Mouse (Mus musculus): ENCODE measurements at regions not wholly inside any gene's neighbourhood (a gene's known extent, or its start where the extent isn't known, plus 50 kb on each side); places are given as distances from the start of the nearest gene placed in this dataset.
"Not testable (repeated sequence)": the region's sequence is repeated elsewhere in the genome, so short reads cannot be mapped to it uniquely, and the experiment has no call there.

DNA sequence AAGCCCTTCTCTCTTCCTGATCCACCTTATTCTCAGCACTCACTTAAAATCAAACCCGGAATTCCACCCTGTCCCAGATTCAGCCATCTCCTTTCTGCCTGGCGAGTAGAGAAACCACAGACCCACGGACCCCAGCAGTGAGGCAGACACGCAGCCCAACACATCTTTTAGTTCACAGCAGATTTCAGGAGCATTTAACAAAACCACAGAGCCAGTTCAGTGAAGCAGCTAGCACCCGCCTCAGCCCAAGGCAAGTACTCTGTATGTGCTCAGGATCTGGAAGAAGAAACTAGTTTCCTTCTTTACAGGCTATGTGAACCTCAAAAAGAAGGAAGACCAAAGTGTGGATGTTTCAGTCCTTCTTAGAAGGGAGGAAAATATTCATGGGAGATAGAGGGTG is 560.6 kb downstream of the Nyap2 start:
- DNase-seq (ENCODE audit: low spot score): no peak

DNA sequence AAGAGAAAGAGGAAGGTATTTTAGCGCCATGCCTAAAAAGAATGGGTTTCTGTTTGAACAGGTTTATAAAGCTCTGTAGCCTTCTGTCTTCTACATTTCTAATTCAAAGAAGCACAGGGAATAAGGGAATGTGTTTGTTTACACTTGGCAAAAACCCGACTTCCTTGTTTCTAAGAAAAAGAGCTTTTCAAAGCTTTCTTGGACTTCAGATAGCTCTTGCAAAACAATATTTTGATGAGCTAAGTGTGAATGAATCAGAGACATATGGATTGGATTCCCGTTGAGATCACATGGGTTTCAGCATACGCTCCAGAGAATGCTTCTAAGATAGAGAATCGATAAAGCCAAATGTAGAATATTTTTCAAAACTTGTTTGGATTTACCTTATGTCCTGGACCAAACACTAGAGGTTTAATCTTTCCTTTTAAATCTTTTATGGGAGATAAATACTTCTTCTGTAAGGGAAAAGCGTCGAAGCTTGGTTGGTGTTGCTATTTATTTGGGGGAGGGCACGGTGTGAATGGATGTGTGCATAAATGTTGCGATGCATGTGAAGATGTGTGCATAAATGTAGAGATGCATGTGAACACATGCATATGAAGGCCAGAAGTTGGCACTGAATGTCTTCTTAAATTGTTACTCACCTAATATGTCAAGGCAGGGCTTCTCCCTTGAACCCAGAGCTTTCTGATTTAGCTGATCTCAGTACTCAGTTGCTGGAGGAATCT is 576.4 kb downstream of the Nyap2 start:
- DNase-seq (ENCODE audit: low spot score): no peak

DNA sequence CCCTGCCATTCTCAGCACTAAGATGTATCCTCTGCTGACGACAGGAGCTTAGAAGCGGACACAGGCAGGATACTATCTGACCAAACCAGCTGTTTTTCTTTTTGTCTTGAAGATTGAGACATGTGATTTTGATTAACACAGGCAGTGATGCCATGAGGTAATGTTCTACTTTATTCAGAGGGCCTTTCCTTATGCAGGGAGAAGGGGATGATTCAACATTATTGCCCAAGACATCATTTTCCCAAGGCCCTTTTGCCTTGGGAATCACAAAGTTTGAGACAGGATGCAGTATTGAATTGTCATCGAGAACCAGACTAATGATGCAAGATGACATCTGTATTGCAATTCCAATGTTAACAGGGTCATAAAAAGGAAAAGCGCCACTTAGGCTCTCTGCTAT is 571.7 kb upstream of the Gm9747 start:
- no peak for DNase-seq (ENCODE audit: low spot score)

DNA sequence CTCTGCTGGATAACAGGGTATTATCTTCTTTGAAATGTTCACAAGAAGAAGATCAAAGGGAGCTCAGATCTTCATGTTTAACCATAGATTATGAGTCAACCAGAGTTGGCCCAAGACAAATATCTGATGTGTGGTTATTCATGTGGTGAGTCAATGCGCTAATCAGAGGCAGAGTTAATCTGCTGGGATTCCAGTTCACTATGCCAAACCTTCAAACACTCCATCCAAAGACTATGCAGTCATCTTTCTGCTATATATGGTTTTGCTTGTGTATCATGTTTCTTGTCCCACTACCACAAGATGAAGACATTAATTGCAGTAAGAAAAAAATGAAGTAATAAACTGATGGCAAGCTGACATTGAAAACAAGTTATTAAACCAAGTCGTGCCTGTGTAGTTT is 561.8 kb upstream of the Gm9747 start:
- no peak for DNase-seq (ENCODE audit: low spot score)

DNA sequence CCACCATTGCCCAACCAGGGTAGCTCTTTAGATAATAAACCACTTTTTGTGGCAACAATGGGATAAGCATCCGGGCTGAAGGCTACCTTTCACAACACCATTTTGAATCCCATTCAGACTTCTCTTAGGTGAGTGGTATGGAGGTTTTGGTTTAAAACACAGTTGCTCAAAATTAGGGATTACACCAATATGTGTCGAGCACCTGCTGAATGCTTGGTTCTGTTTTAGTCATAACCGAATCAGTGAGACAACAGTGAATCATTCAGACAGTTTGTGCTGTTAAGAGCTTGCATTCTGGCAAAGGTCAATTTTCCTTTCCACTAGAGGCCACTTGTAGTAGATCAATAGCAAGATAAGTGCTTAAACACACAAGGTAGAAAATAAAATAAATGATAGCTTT is 561.2 kb upstream of the Gm9747 start:
- DNase-seq (ENCODE audit: low spot score): no peak

DNA sequence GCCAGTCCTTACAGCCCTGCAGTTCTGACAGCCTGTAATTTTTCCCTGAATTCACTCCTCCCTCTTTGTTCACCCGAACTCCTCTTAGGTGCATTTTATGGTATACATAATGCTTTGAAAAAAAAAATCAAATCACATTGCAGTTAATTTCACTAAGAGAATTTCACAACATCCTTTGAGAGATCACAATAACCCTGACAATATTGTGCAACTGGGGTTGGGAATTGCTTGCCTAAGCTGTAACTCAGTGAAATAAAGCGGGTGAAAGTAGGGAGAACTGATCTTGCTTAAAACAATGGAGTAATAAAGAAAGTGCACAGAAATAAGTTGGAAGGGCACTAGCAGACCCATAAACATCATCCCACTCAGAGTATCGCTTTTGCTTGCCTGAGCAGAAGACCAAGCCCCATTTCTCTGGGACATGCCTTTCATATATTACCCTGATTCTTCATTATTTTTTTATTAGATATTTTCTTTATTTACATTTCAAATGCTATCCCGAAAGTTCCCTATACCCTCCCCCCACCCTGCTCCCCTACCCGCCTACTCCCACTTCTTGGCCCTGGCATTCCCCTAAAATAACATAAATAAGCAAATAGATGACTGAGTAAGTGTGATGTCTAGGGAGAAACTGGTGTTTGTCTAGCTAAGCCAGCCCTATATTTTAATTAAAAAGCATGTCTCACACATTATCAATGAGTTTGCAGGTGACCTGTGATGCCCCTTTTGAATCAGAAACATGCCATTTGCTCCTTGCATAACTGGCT is 557.2 kb upstream of the Gm9747 start:
- no peak for DNase-seq (ENCODE audit: low spot score)

DNA sequence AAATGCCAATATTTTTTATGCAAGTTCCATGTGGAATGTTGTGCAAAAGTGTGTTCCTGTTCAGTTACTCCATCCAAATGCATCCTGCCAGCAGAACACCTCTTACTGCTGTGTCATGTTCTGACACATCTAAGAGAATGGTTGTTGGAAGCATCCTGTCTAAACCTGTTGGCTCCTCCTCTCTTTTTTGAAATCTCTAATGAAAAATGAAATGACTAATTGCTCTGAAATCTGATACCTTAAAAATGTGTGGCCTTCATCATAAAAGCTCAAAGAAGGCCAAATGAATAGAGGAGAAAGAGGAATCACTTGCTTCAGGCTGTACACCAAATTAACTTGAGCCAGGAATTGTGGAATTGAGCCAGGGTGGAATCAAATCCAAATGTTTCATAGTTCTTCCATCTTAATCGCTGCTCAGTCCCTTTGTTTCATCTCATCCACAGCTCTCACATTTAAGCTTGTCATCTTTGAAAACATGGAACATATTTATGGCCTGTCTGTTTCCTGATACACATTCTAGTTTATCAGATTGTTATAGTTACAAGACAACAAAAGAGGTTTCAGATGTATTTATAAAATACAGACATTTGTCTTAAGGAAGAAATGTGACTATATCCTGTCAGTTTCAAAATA is 555.0 kb upstream of the Gm9747 start:
- DNase-seq (ENCODE audit: low spot score): no peak

DNA sequence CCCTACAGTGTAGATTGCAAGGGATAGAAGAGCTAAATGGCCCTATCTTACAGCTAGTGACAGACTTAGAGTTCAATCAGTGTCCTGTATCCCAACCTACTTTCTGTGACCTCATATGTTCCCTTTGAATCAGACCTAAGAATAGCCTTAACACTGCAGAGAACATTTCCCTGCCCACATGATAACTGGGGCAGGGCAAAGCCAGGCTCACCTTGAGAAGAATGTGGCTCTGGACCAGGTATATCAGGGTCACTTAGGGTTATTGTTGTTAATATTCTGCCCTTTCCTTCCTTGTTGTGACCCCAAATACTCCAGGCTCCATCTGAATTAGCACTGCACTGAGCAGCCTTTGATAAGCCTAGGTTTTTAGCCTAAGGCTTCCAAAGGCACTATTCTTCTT is 536.8 kb upstream of the Gm9747 start:
- no peak for DNase-seq (ENCODE audit: low spot score)

DNA sequence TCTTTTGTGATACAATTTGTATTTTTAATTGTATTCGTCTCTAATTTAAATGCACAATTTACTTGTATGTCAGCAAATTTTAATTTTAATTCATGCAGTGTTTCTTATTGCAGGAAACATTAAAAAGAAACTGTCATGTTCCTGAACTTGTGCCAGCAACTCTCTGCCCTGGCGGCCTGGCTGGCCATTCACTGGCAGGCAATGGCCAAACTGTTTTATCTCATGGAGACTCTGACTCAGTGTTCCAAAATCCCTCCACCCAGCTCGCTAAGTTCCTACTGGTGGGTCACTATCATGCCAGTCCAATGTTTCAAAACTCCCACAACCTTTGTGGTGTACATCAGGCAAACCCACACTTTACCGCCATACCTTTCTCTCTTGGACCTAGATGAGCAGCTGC is 523.7 kb upstream of the Gm9747 start:
- no peak for DNase-seq (ENCODE audit: low spot score)

DNA sequence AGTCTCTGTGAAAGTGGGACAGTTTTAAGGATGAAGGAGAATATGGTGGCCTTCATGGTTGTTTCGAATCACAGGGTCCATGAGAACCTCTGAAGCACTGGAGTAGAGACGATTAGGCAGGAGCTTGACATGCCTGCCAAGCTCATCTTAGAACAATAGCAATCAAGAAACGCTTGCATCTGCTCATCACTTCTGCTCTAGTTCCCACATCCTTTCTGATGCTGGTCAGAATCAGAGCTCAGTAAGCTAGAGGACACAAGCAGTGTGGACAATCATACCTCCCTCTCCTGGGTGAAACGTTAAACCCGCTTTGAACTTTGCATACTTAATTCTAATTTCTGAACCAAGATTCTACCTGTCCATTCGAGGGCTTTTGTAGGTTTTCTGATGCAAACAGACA is 515.8 kb upstream of the Gm9747 start:
- DNase-seq (ENCODE audit: low spot score): no peak

DNA sequence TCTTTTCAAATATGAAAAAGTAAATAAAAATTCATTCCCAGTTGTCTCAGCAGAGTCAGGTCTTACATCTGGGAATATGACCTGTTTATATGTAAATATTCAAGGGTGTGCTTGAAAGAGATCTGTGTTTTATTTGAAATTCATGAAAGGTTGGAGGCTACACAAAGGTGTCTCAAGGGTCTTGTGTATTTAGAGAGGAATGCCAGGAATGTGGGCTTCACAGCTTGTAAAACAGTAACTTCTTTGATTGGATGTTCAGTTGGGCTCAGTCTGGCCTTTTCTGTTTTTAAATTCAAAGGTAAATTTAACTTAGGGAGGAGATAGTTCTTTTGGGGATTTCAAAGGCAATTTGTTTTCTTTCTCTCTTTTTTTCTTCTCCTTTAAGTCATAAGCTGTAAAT is 514.7 kb upstream of the Gm9747 start:
- DNase-seq (ENCODE audit: low spot score): no peak

DNA sequence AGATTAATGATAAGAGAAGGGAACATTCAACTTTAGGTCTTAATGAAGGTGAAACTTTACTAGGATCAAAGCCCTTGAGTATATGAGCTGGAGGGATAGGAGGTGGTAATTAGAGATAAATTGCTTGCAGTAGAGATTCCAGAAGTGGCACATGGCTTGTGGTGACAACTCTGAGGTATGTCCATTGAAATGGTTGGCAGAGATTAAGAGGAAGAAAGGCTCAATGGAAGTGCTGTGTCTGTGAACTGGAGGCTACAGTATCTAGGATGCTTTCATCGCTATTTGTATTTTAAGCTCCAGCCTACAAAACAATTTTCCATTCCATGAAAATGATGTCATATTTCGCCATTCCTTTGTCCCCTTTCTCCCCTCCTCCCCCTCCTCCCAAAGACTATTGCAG is 508.1 kb upstream of the Gm9747 start:
- no peak for DNase-seq (ENCODE audit: low spot score)

DNA sequence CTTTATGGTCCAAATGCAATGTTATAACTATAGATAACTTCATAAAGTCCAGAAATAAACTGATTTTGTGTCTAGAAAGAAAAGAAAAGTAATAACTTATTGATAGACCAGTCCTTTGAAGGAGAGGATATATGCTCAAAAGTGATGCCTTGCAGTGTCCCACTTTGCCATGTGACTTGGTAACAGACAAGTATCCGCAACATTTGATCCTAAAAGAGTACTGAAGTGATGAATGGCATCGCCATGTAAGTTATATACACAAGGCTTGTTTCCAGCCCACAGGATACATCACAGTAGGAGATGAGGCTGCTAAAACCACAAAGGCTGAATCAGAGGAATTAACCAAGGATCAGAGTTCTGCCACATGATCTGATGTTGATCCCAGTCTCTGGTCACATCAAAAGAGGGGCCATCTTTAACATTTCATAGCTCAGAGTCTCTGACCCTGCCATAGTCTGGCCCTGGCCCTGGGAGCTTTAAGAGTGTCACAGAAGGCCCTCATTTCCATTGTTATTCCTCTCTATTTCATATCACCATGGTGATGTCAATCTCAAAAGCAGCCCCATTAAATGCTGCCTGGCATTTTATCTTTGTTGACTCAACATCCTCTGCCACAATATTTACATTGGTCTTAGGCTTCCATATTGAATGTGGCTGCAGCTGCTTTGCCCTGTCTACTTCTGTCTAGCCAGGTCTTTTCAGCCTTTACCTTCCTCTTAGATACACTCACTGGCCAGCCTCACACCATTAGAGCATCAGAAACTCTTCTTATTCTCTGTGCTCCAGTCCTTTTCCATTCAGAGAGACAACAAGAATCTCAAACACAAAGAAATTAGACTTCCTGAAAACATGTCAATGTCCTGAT is 506.4 kb upstream of the Gm9747 start:
- DNase-seq (ENCODE audit: low spot score): no peak

DNA sequence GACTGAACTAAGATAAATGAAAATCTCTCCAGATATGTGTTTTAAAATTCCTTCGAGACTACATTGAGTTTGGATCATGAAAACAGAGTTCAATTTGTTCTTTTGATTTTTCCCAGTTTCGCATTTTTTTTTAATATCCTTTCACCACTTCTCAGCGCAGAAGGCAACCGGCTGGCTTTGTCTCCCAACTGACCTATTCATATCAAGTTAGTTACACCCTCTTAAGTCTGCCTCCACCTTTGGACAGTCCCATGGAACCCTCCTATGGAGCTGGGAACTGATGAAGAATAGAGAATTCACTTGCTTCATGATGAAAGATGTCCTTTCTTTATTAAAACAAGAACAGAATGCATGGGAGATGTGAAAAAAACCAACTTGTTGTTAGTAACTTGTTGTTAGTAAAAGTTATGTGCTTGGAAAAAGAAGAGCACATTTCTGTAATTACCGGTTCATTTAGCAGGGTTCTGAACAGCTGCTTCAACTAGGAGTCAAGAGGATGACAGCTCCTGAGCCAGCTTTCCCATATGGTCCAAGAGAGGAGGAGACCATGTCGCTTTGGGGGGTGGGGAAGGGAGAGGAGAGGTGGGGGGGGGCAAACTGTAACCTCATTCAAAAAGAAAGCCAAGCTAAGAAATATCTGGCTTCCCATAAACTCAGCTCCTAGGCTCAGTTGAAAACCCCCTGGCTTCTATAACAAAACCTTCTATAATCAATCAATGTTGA is 495.6 kb upstream of the Gm9747 start:
- no peak for DNase-seq (ENCODE audit: low spot score)

DNA sequence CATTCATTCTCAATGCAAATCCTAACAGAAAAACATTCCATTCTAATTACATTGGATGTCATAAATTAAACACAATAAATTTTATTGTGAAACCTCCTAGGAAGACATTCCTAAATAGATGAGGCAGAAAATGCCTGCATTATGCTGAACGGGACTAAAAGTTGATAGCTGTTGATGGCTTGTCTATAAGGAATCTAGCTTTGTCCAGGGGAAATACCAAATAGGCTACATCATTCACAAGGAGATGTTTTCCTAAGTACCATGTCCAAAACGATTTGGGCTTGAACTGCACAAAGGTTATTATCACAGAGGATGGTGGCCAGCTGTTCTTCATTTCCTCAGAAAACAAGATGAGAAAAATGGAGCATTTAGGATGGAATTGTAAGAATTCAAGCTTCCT is 494.5 kb upstream of the Gm9747 start:
- DNase-seq (ENCODE audit: low spot score): no peak

DNA sequence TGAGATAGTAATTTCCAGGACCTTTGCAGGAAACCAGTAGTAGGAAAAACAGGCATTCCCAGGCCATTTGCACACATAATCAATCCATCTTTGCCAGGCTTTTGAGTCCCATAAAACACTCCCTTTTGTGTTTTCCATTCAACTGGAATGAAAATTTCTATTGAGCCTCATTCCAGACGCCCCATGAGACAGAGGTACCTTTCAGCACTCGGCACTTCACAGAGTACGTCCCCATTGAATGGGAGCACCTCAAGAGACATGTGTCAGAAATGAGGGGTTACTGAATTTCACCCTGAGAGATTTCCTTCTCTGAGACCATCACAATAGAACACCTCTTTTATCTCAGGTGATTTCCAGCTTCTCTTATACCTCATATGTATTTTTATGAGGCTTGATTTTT is 493.5 kb upstream of the Gm9747 start:
- no peak for DNase-seq (ENCODE audit: low spot score)

DNA sequence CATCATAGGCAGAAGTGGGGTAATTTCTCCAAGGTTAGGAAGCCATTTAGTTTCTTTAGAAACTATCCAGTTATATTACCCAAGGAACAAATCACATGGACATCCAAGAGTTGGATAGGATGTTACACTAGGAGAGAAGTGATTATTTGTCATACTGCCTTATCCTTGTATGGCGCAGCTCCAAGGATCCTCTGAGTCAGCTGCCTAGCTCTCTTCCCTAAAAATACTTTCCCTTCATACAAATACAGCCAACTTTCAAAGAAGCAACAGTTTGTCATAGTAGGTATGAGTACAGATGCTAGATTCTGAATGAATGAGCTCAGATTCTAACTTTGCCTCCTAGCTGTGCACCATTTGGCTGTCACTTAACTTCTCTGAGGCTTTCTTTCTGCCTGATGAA is 492.9 kb upstream of the Gm9747 start:
- no peak for DNase-seq (ENCODE audit: low spot score)

DNA sequence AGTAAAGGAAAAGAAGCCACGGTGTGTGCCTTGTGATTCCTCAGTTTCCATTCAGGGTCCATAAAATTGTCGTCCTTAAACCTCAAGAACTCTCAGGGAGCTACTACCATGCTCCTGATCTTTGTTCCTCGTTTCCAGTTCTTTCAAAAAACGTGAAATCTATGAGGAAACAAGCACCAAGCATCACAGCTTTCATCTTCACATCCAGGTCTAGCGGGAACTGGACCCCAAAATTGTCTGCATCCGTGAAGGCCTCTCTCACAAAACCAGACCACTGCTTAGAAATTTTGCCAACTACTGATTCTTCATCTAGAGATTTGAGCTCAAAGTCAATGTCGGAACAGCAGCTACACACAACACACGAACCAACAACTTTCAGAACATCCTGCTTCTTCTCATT is 491.0 kb upstream of the Gm9747 start:
- DNase-seq (ENCODE audit: low spot score): not testable (repeated sequence)

DNA sequence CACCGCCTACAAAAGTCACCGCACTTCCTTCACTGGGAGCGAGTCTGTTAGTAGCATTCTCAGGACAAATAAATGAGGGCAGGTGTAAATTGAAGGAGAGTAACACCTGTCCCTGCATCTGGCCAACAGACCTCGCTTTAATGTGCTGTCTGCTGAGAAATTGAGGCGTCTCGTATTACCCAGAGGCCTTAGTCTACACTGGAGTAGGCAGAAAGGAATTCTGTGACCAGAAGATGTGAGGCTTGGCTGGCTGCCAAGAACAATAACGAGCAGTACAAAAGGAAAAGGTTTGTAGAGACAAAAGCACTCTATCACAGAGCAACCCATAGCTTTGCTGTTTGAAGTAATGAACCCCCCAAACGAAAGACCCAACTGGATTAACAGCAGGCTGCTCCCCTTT is 488.4 kb upstream of the Gm9747 start:
- no peak for DNase-seq (ENCODE audit: low spot score)

DNA sequence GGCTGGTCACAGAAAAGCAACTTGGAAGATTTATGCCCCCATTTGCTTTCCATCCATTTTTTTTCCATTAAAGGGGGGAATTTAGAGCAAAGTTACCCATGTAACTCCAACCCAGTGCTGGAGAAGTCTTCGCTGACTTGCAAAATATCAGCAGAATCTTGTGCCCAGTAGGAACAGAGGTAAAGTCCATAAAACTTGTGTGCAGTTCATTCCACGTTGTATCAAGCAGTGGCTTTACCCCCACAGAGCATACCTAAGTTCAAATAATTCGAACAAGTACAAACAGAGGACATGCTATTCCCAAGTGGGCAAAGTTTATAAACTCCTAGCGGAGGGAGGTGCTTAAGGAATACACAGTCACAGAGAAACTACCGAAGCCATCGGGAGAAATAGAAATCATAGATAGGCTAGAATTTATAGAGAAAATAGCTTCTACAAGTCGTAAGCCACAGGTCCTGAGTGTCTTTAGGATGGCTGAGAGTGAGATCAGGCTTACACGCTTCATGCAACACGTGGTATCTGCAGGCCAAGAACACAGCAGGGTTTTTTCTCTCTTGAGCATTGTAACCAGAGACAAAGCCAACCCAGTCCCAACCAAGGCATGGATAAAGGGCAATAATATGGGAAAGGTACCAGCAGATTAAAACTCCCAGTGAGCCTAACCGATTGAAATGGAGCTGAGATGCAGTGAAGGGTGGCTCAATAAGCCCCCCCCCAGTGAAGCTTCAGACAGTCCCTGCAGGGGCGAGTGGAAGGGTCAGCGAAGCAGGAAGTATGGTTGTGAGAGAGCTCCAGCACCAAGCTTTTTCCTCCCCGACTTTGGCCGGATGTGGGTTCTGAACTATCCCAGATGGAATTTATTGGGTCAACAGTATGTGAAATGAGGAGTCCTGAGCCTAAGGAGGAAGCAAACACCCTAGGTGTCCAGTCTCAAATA is 487.6 kb upstream of the Gm9747 start:
- DNase-seq (ENCODE audit: low spot score): no peak

DNA sequence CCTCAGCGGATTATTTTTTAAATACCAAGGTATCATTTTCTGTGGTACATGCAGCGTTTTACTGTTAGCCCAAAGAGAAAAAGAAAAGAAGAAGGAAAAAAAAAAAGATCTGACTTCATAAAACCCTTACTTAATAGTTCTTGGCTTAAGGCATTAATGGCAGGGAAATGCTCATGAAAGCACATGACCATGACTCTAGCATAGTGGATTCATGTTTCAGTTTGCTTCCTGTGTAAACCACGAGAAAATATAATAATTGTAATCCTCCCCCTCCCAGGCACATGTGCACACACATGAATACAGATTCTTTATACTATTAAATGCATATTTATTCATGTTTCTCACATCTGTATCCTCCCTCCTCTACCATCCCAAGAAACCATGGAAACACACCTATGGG is 486.9 kb upstream of the Gm9747 start:
- no peak for DNase-seq (ENCODE audit: low spot score)
